Mouse (Mus musculus): ENCODE data around the gene Dcp1b.

DNA sequence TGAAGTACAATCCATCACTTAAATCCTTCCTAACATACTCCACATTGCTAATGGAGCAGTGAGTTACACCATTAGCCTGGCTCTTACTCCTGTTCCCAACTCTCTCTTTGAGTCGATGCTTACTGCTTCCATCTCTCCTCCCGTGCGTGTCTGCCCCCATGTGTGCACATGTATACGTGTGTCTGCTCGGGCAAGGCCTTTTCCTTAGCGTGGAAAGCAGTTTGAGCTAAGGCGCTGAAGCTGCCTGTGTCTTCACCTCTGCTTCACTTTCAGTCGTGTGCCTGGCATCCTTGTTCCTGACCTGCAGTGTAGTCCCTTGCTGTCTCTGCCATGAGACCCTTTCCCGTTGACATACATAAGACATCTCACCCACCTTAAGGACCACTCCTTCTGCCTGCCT lies 7.2 kb downstream of the Dcp1b start:
- TF ChIP-seq EP300 (IDR thresholded peaks at IDR 0.05; ENCODE audit: insufficient read depth, low read depth, low read length) (no peak), CTCF (IDR thresholded peaks at IDR 0.05; ENCODE audit: low read depth, low read length) (no peak), POLR2A (IDR thresholded peaks at IDR 0.05; ENCODE audit: insufficient read depth, low read length) (no peak)
